Comparison of ENCODE assay signal across 13 mouse cellular contexts in genomic region chr8:34601426-34601953, GRCm38 (mm10).
"Had no signal": no experiment of that assay in that cellular context is flagged by ENCODE, and none has a peak within 500 bp of the region (broad histone marks: within the 10 kb centered on the region; RNA-seq: fewer than 3 reads in every experiment).

No protein-coding gene starts in this region.

- H3K9ac ChIP-seq: forebrain, postnatal 0 days; heart, embryonic 13.5 days; heart, embryonic 15.5 days; hindbrain, embryonic 13.5 days; hindbrain, embryonic 15.5 days; kidney, embryonic 15.5 days had no signal

- DNase-seq: forebrain, postnatal 0 days; kidney, postnatal 14 days; kidney, postnatal 36 days had no signal

- H3K4me1 ChIP-seq: heart, embryonic 13.5 days; heart, embryonic 15.5 days; hindbrain, embryonic 13.5 days; hindbrain, embryonic 15.5 days; kidney, embryonic 15.5 days had no signal

- H3K9me3 ChIP-seq: heart, embryonic 13.5 days; heart, embryonic 15.5 days; hindbrain, embryonic 13.5 days; hindbrain, embryonic 15.5 days; kidney, embryonic 15.5 days had no signal

- H3K36me3 ChIP-seq: heart, embryonic 13.5 days; heart, embryonic 15.5 days; hindbrain, embryonic 13.5 days; hindbrain, embryonic 15.5 days; kidney, embryonic 15.5 days had no signal

- H3K4me2 ChIP-seq: heart, embryonic 11.5 days; heart, embryonic 13.5 days; heart, embryonic 15.5 days; hindbrain, embryonic 13.5 days; hindbrain, embryonic 15.5 days; kidney, embryonic 15.5 days had no signal

- H3K4me3 ChIP-seq: heart, adult 2 months; heart, embryonic 13.5 days; heart, embryonic 15.5 days; hindbrain, embryonic 13.5 days; hindbrain, embryonic 15.5 days; kidney, embryonic 15.5 days had no signal

- H3K27me3 ChIP-seq: heart, embryonic 13.5 days; heart, embryonic 15.5 days; hindbrain, embryonic 13.5 days; hindbrain, embryonic 15.5 days; kidney, embryonic 15.5 days had no signal

- ATAC-seq: forebrain, postnatal 0 days; hindbrain, postnatal 0 days; intestine, embryonic 16.5 days had no signal

- H3K27ac ChIP-seq: heart, adult 2 months; heart, embryonic 13.5 days; heart, embryonic 15.5 days; hindbrain, embryonic 13.5 days; hindbrain, embryonic 15.5 days; hindbrain, postnatal 0 days; kidney, embryonic 15.5 days; kidney, postnatal 0 days had no signal
